Mouse (Mus musculus) cerebellum, postnatal 25 days (tissue): ENCODE data around the gene Atr.
A peak's percentile ranks its signal among the peaks of the same experiment; 100 is the strongest.

Experiments used
- DNase-seq, 2 experiments: peaks; one replicate each; pipeline ENCODE4 v3.0.0; 2021; ENCODE audit warnings: mixed read lengths in 2 of 2

Atr gene

GRCm38 (mm10) chr9:95857414-95858026, at the start of gene Atr:
TSS of gene Atr (plus strand) at chr9:95857597.
- peak; percentile 97 for DNase-seq

- no peak for DNase-seq
These were observed 47.8 kb upstream of the Atr start for GRCm38 (mm10) chr9:95809596-95809995.

DNA sequence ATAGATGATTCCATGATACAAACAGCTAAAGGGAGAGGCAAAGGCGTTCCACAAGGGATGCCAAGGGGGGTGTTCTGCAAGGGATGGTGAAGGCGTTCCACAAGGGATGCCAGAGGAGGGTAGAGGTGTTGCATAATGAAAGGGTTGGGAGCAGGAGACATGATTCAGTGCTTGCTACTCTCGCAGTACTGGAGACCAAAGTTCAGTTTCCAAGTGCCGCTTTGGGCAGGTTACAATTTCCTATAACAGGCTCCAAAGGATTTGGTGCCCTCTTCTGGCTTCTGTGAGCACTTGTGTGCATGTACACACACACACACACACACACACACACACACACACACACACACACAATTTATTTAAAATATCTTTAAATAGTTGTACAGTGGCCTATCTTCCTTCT, 45.6 kb upstream of the Atr start:
- DNase-seq, result no peak

DNA sequence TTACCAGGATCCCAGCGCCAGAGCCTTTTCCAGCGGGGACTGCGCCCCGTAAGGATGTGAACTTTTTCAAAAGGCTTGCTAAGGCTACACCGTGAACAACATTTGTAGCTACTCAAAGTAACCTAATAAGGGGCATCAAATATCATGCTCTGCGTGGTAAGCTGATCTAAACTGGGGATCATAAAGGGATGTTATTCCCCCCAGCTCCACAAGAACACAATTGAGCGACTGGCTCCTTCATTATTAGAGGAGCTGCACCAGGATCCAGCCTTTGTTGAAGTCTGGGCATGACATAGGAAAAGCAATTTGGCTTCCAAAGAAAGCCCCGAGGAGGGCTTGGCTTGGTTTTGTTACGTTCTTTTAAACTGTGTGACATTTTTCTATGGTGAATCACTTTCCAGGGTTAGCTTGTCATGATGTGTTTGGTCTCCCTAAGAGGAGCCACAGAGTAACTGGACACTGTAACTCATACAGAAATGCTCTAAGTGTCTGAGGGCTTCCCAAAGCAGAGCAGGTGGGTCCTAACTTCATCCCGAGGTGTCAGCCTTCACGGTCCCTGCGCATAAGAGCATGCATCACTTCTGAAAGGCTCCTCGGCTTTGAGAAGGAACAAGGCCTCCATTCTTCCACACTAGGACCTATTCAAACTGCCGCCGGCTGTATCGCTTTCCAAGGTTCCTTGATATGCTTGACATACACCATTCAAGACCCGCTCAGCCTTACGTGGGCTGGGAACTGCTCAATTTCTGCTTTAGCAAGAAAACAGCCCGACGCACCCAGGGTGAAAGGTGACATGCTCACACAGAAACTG, 43.5 kb upstream of the Atr start:
- DNase-seq, result no peak

DNA sequence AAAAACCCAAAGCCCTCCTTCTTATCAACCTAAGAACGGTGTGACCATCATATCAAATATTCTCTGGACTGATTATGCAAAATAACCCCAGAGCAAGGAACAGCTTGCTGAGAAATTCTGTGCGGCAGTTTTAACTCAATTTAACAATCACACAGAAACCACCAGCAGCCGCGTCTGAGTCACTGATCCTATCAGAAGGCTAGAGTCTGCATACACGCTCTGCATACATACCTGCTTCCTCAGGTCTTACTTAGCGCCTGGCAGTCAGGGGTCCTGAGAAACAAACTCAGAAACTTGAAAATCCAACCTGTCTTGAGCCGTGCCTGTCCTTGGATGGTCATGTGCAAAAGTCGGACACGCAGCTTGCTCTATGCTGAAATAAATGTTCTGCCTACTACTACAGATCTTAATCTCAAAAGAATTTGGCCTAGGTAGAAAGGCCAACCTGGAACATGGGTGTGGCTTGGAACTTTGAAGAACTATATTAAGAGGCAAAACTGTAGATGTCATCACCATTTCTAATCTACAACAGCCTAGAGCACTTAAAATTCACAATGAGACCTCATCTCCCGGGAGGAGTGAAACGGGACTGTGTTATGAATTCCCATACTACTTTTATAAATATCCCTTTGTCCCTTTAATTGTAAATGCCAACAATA, 42.3 kb upstream of the Atr start:
- no peak for DNase-seq

GRCm38 (mm10) chr9:95815706-95816105, 41.7 kb upstream of the Atr start:
- DNase-seq, result no peak

DNA sequence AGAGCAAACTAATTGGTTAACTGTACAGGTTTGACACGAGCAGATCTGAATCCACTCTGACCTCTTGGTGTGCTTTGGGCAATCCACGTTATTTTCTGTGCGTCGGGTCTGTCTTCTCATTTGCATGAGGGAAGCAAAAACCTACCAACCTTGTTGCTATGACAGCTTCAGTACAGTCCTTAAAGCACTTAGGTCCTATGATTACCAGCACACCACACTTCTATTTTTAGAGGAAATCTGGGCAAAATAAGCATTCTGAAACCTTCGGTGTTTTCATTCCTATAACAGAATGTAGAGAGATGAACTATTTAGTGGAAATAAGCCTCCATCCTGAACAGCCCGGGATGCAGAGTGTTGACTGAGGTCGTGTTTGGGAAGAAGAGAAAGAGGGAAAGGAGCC, 34.9 kb upstream of the Atr start:
- DNase-seq, result no peak

DNA sequence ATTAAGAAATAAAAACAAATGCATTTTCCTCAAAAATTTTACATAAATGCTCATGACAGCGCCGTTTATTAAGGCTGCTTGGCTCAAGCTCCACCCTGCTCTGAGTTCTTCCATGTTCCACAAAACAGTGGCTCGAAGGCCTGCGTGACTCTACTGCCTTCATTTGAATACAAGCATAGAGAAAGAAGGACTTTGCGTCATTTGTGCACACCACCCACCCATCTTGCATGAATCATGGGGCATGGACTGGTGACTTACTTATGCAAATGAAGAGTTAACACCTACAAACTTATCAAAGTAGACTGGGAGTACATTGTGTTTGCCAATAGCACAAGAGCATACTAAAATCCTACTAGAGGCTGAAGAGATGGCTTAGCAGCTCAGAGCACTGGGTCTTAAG, 29.8 kb upstream of the Atr start:
- no peak for DNase-seq

DNA sequence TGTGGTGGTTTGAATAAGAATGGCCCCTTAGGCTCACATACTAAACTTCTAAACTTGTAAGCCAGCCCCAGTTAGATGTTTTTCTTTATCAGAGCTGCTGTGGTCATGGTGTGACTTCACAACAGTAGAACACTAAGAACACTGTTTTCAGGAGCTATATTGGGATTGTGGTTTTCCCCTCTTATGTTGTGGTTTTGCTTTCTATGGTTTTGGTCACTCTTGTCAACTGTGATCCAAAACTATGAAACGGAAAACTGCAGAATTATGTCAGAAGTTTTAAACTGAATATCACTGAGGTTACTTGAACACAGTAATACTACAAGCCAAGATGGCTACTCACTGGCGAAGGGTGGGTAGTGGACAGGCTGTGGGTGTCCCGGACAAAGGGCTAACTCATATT, 24.6 kb upstream of the Atr start:
- DNase-seq, result no peak

DNA sequence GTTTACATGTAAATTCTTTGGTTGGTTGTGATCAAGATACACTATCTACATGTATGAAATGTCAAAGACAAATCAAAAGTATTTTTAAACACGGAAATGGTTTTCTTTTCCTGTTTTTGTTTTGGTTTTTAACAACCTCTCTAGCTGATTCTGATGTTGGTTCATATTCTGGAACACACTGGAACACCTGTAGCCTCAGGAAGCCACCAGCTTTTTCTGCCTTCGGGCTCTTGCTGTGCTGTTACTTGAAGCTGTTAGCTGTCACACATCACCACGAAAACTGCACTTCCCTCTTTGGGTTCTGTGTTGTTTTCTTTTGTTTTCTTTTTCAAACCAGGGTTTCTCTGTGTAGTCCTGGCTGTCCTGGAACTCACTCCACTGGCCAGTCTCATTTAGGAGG, 22.6 kb upstream of the Atr start:
- no peak for DNase-seq

GRCm38 (mm10) chr9:95835741-95836140, 21.7 kb upstream of the Atr start:
- no peak for DNase-seq

GRCm38 (mm10) chr9:95839424-95839823, 18.0 kb upstream of the Atr start:
- DNase-seq, result no peak

DNA sequence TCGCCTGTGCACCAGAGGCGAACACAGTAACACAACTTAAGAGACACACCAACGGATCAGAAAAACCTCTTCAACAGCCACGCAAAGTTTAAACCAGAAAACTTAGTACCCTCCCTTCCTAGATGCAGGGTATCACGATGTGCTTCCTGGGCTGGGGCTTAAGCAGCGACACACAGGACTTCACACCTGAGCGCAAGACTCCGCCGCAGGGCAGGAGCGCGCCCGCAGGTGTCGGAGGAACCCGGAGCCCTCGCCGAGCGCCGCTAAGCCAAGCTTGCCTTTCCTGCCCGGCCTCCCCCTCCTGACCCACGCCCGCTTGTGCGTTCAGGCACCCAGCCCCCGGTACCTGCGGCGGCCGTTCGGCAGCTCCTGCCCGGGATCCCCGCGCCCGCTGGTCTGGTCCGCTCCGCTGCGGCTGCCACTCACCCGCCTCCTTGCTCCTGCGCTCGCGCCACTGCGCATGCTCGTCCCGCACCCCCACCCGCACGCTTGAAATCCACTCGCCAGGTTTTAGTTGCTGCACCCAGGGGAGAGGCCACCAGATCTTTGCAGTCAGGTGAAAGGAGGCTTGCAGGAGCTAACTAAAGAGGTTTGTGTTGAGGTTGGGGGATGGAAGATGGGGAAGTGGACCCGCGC, 12.5 kb upstream of the Atr start, which contains the start of gene Pls1:
TSS of gene Pls1 (minus strand) at position 487 of the 636 bp plus-strand sequence.
- DNase-seq, result peak; percentile 96 to 98

DNA sequence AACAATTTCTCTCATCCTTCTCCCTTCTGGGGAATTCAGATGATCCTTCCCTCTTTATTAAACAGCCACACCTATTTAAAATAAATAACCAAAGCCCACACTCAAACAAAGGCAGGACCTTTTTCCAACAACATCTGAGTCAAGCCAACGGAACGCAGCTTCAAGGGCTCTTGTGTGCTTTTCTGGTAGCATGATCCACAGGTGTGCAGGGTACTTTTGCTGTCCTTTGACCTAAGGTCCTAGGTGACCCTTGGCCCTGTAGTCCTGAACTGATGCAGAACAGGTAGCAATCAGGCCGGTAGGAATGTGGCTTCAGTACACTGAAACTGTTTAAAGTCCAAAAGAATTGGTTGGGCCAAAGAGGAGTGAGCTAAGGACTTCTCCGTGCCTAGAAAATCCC, 11.7 kb upstream of the Atr start:
- no peak for DNase-seq

- DNase-seq, result no peak
These were observed 5.7 kb upstream of the Atr start for GRCm38 (mm10) chr9:95851671-95852070.

DNA sequence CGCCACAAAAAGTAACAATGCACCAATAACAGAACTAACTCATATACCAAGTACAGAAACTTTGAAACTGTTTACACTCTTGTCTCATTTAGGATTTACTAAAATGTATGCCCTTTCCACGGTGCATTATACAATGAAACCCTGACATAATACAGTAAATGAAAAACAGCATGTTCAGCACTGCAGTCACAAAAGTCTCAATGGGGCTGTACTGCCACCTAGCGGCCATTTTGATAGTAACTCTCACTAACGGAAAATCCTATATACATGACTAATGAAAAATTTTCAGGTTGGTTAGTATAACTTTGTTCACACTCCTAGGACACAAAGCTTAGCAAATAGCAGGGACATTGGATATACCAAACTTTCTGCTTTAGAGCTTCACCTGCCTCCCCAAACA, 4.5 kb upstream of the Atr start:
- peak; percentile 73 to 88 for DNase-seq

DNA sequence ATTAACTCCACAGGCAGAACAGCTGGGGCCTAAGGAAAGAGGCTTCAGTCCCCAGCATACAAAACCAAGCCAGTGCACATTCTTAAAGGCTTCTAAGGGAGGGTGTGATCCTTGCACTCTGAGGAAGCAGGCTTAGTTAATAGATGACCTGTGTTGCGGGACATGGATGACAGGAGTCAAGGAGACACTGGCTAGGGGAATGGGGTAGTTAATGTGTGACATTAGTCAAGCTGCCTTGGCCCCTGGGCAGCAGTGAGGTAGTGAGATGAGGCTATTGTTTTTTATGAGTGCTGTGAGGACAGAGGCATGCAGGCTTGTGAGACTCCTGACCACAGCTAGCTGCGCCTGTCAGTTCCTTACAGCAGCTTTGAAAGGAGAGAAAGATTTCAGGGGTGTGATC, 2.5 kb upstream of the Atr start:
- no peak for DNase-seq

- DNase-seq, result no peak
These were observed 1.4 kb upstream of the Atr start for GRCm38 (mm10) chr9:95856004-95856403.

- peak in 1 of 2 experiments; percentile 23 for DNase-seq
These were observed 702 bp downstream of the Atr start for GRCm38 (mm10) chr9:95858027-95858570.

GRCm38 (mm10) chr9:95878246-95878645, 20.8 kb downstream of the Atr start:
- DNase-seq, result no peak

DNA sequence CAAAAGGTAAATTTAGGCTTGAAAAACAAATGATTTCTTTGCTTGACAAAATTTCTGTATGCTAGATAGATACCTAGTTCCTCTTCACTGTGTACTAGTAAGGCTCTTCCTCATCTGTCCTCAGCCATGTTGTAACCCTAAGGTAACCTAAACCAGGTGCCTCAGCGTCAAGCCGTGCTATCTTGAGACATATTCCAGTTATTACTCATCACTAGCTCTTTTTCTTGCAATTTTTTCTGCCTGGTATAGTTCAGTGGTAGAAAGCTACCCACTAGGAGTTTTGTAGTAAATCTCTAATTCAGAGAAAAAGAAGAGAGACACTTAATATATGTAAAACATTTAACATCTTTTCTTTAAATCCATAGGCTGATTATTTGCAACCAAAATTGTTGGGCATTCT, 25.4 kb downstream of the Atr start:
- DNase-seq, result no peak

DNA sequence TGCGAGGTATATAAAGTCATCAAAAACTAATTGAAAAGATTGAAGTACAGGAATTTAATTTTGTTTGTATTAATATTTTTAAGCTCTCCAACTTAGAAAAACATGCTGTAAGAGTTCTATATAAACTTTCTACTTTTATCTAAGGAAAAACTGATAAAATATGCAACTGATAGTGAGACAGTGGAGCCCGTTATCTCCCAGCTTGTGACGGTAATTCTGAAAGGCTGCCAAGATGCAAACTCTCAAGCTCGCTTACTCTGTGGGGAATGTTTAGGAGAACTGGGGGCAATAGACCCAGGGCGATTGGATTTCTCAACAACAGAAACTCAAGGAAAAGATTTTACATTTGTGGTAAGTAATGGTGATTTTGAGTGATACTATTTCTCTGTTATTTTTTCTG, 40.0 kb downstream of the Atr start:
- no peak for DNase-seq

GRCm38 (mm10) chr9:95932855-95933254, 75.5 kb downstream of the Atr start:
- no peak for DNase-seq
